Mouse (Mus musculus): ENCODE data around the gene Zbtb20. TPM values are rescaled to one million over a fixed set of nuclear protein-coding genes. Genes with fewer than 3 reads are reported as not detected.

The Zbtb20 gene
- polyA plus RNA-seq, 2 experiments = 0.40 to 2.2 TPM

GRCm38 (mm10) chr16:43302171-43302570 lies 426.5 kb downstream of the Zbtb20 start:
- Histone ChIP-seq H3K27ac (no peak overlapping the region), H3K9ac (replicated peaks) (no peak overlapping the region), H3K4me2 (ENCODE audit: low read depth) (no peak overlapping the region), H3K4me3 (ENCODE audit: insufficient read depth in 1 of 2, low read depth in 2 of 2, low read length in 2 of 2) (no peak overlapping the region), H3K4me1 (replicated peaks; ENCODE audit: control insufficient read depth in 2 of 2, insufficient read depth in 2 of 2, low read length in 1 of 2) (peaks cover 0 to 3% of the 10 kb centered on the region in 2 experiments; a peak in 1 of 4 replicates), H3K9me3 (ENCODE audit: control insufficient read depth, low read length) (no peaks in the 10 kb centered on the region), H3K36me3 (replicated peaks; ENCODE audit: control insufficient read depth, insufficient read depth, low read depth) (no peaks in the 10 kb centered on the region), H3K27me3 (ENCODE audit: control insufficient read depth, insufficient read depth, low read length) (no peaks in the 10 kb centered on the region)
- ATAC-seq (ENCODE audit: insufficient read depth) (no peak), DNase-seq (ENCODE audit: low read depth in 3 of 3, low spot score in 3 of 3) (no peak)
- TF ChIP-seq EP300 (IDR thresholded peaks at IDR 0.05; ENCODE audit: low read depth) (no peak), CTCF (IDR thresholded peaks at IDR 0.05; ENCODE audit: low read depth) (no peak)
- WGBS (ENCODE audit: insufficient replicate concordance) = 80% methylated on average over 2 of the region's 2 CpGs

GRCm38 (mm10) chr16:43303245-43304197 lies 427.8 kb downstream of the Zbtb20 start:
- H3K9me3 ChIP-seq (ENCODE audit: control insufficient read depth, low read length) = no peaks in the 10 kb centered on the region
- WGBS (ENCODE audit: insufficient replicate concordance) = 45% methylated on average over 9 of the region's 9 CpGs
- no peak overlapping the region for H3K27ac ChIP-seq

GRCm38 (mm10) chr16:43309968-43310431 lies 434.3 kb downstream of the Zbtb20 start:
- H3K36me3 ChIP-seq (replicated peaks; ENCODE audit: control insufficient read depth, insufficient read depth, low read depth) = no peaks in the 10 kb centered on the region
- TF ChIP-seq CTCF (IDR thresholded peaks at IDR 0.05; ENCODE audit: low read depth) (no peak), EP300 (IDR thresholded peaks at IDR 0.05; ENCODE audit: low read depth) (no peak)
- no peak overlapping the region for H3K9ac ChIP-seq (replicated peaks)
- H3K4me2 ChIP-seq (ENCODE audit: low read depth) = no peak overlapping the region
- no peak overlapping the region for H3K27ac ChIP-seq
- no peaks in the 10 kb centered on the region for H3K27me3 ChIP-seq (ENCODE audit: control insufficient read depth, insufficient read depth, low read length)
- ATAC-seq (ENCODE audit: insufficient read depth) (no peak), DNase-seq (ENCODE audit: low read depth in 3 of 3, low spot score in 3 of 3) (no peak)
- 49% methylated on average over 4 of the region's 4 CpGs for WGBS (ENCODE audit: insufficient replicate concordance)
- H3K4me1 ChIP-seq (replicated peaks; ENCODE audit: control insufficient read depth in 2 of 2, insufficient read depth in 2 of 2, low read length in 1 of 2) = no peaks in the 10 kb centered on the region
- H3K4me3 ChIP-seq (ENCODE audit: insufficient read depth in 1 of 2, low read depth in 2 of 2, low read length in 2 of 2) = no peak overlapping the region
- no peaks in the 10 kb centered on the region for H3K9me3 ChIP-seq (ENCODE audit: control insufficient read depth, low read length)

More at GRCm38 (mm10) chr16:43303245-43304197, 427.8 kb downstream of the Zbtb20 start:
- Histone ChIP-seq H3K4me3 (ENCODE audit: insufficient read depth in 1 of 2, low read depth in 2 of 2, low read length in 2 of 2) (no peak overlapping the region), H3K9ac (replicated peaks) (no peak overlapping the region), H3K27me3 (ENCODE audit: control insufficient read depth, insufficient read depth, low read length) (no peaks in the 10 kb centered on the region), H3K4me2 (ENCODE audit: low read depth) (no peak overlapping the region), H3K36me3 (replicated peaks; ENCODE audit: control insufficient read depth, insufficient read depth, low read depth) (no peaks in the 10 kb centered on the region), H3K4me1 (replicated peaks; ENCODE audit: control insufficient read depth in 2 of 2, insufficient read depth in 2 of 2, low read length in 1 of 2) (peaks cover 0 to 3% of the 10 kb centered on the region in 2 experiments; a peak in 1 of 4 replicates)
- no peak for TF ChIP-seq CTCF (IDR thresholded peaks at IDR 0.05; ENCODE audit: low read depth)
- no peak for TF ChIP-seq EP300 (IDR thresholded peaks at IDR 0.05; ENCODE audit: low read depth)
- DNase-seq (ENCODE audit: low read depth in 3 of 3, low spot score in 3 of 3) = no peak
- ATAC-seq (ENCODE audit: insufficient read depth) = no peak

GRCm38 (mm10) chr16:43324009-43324408 lies 448.3 kb downstream of the Zbtb20 start:
- no peaks in the 10 kb centered on the region for H3K4me1 ChIP-seq (replicated peaks; ENCODE audit: control insufficient read depth in 2 of 2, insufficient read depth in 2 of 2, low read length in 1 of 2)
- H3K27ac ChIP-seq = no peak overlapping the region
- H3K36me3 ChIP-seq (replicated peaks; ENCODE audit: control insufficient read depth, insufficient read depth, low read depth) = no peaks in the 10 kb centered on the region
- H3K4me3 ChIP-seq (ENCODE audit: insufficient read depth in 1 of 2, low read depth in 2 of 2, low read length in 2 of 2) = no peak overlapping the region
- no peaks in the 10 kb centered on the region for H3K27me3 ChIP-seq (ENCODE audit: control insufficient read depth, insufficient read depth, low read length)
- H3K9ac ChIP-seq (replicated peaks) = no peak overlapping the region
- DNase-seq (ENCODE audit: low read depth in 3 of 3, low spot score in 3 of 3) = no peak
- H3K9me3 ChIP-seq (ENCODE audit: control insufficient read depth, low read length) = no peaks in the 10 kb centered on the region
- WGBS (ENCODE audit: insufficient replicate concordance) = 64% methylated on average over 3 of the region's 3 CpGs
- no peak for TF ChIP-seq EP300 (IDR thresholded peaks at IDR 0.05; ENCODE audit: low read depth)
- TF ChIP-seq CTCF (IDR thresholded peaks at IDR 0.05; ENCODE audit: low read depth) = no peak
- no peak overlapping the region for H3K4me2 ChIP-seq (ENCODE audit: low read depth)
- no peak for ATAC-seq (ENCODE audit: insufficient read depth)

- H3K4me2 ChIP-seq (ENCODE audit: low read depth) = no peak overlapping the region
- no peaks in the 10 kb centered on the region for H3K9me3 ChIP-seq (ENCODE audit: control insufficient read depth, low read length)
- H3K9ac ChIP-seq (replicated peaks) = no peak overlapping the region
- H3K27me3 ChIP-seq (ENCODE audit: control insufficient read depth, insufficient read depth, low read length) = no peaks in the 10 kb centered on the region
- H3K27ac ChIP-seq = no peak overlapping the region
- ATAC-seq (ENCODE audit: insufficient read depth) (no peak), DNase-seq (ENCODE audit: low read depth in 3 of 3, low spot score in 3 of 3) (no peak)
- H3K4me3 ChIP-seq (ENCODE audit: insufficient read depth in 1 of 2, low read depth in 2 of 2, low read length in 2 of 2) = no peak overlapping the region
- TF ChIP-seq EP300 (IDR thresholded peaks at IDR 0.05; ENCODE audit: low read depth) (no peak), CTCF (IDR thresholded peaks at IDR 0.05; ENCODE audit: low read depth) (no peak)
- no peaks in the 10 kb centered on the region for H3K4me1 ChIP-seq (replicated peaks; ENCODE audit: control insufficient read depth in 2 of 2, insufficient read depth in 2 of 2, low read length in 1 of 2)
- H3K36me3 ChIP-seq (replicated peaks; ENCODE audit: control insufficient read depth, insufficient read depth, low read depth) = no peaks in the 10 kb centered on the region
- WGBS (ENCODE audit: insufficient replicate concordance) = 64% methylated on average over 1 of the region's 1 CpGs
Measured at GRCm38 (mm10) chr16:43328221-43328620, 452.5 kb downstream of the Zbtb20 start.

All from liver, embryonic 14.5 days (tissue).